8 mouse cellular contexts compared by ENCODE assay signal in the genomic region with DNA sequence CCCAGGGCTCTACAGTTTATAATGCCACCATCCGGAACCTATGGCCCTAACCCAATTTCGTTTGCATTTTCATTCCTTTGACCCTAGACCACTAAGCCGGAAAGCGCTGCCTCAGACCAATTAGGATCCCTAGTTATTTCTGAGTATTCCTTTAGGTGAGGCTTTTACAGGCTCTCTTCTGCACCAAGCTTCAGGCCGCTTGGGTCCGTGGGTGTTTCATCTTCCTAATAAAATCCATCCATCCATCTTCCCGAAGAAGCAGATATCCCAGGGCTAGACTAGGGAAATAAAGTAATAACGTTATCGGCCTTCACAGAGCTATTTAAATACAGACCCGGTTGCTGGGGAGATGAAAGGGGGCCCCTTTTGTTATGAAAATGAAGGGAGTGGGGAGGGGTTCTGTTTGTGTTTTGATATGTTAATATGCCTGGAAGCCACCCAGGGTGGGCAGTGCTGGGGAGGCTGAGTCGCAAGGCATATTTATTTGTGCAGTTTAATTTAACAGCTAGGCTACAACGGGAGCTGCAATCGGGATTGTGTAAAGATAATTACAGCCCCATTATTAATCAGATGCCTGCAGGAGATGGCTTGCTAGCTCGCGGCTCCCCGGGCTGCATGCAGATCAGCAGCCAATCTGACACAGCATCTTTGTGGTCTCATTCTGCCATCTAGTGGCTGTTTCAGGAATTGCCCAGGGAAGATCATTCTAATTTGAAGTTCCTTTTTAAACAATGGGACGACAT.
DNase-seq lines count a peak whose midpoint lies in the region; ATAC-seq lines count a peak whose summit lies in the region.

No protein-coding gene starts in this region.

- H3K4me2 ChIP-seq in hindbrain, embryonic 16.5 days (ENCODE audit: low read length), result peak overlapping the region; percentile 59

- peak overlapping the region; percentile 55 for H3K9ac ChIP-seq in hindbrain, embryonic 16.5 days (ENCODE audit: low read depth, low read length)

- peak overlapping the region; percentile 82 for H3K27ac ChIP-seq in hindbrain, embryonic 16.5 days (ENCODE audit: low read depth, low read length)

- no peaks in the 10 kb centered on the region for H3K36me3 ChIP-seq in hindbrain, embryonic 16.5 days (ENCODE audit: control insufficient read depth, insufficient read depth, low read length)

- under 1% methylated on average over 17 of the region's 17 CpGs for WGBS in hindbrain, embryonic 16.5 days

- no peaks in the 10 kb centered on the region for H3K27me3 ChIP-seq in hindbrain, embryonic 16.5 days (replicated peaks; ENCODE audit: control insufficient read depth, insufficient read depth, low read length)

- ATAC-seq in hindbrain, embryonic 16.5 days, result peak; percentile 91

- peak overlapping the region; percentile 29 for H3K4me3 ChIP-seq in hindbrain, embryonic 16.5 days (ENCODE audit: low read length)

- peaks cover 21% of the 10 kb centered on the region for H3K4me1 ChIP-seq in hindbrain, embryonic 16.5 days (ENCODE audit: control insufficient read depth, insufficient read depth, low read depth, low read length)

- no peaks in the 10 kb centered on the region for H3K9me3 ChIP-seq in hindbrain, embryonic 16.5 days (ENCODE audit: control insufficient read depth, low read length)

- peak; percentile 95 for DNase-seq in ZHBTc4 (ENCODE audit: low read depth, low spot score)
- DNase-seq in cerebellum, postnatal 36 days, result peak; percentile 83 to 94
- peak; percentile 81 for DNase-seq in gastrocnemius, adult 18-20 months (ENCODE audit: low spot score)
- peak; percentile 80 for DNase-seq in left cerebral cortex, adult 11 months (ENCODE audit: low spot score)
- DNase-seq in lung, postnatal 4 days, result peak; percentile 55 to 79
- DNase-seq in retina, postnatal 1 day, result peak; percentile 91
- peak; percentile 22 for DNase-seq in urinary bladder, postnatal 10 days (ENCODE audit: low spot score)

Comparison
In these comparisons a context has a peak if more than half of its experiments do, and no peak if none do; other contexts are left out.
1. Peak in every context shown above with its lines: DNase-seq, ATAC-seq, H3K4me3 ChIP-seq and H3K27ac ChIP-seq.
2. DNase-seq: peak in every context shown above with its lines; median percentile 95 in ZHBTc4; 91 in retina, postnatal 1 day; 88 in cerebellum, postnatal 36 days; 81 in gastrocnemius, adult 18-20 months; 80 in left cerebral cortex, adult 11 months; 67 in lung, postnatal 4 days; 22 in urinary bladder, postnatal 10 days.